Mouse (Mus musculus): ENCODE data around the gene Prss23. TPM values are rescaled to one million over a fixed set of nuclear protein-coding genes. Genes with fewer than 3 reads are reported as not detected.

The Prss23 gene
- polyA plus RNA-seq, 1 experiment from 2014 or later = 67.7 TPM

DNA sequence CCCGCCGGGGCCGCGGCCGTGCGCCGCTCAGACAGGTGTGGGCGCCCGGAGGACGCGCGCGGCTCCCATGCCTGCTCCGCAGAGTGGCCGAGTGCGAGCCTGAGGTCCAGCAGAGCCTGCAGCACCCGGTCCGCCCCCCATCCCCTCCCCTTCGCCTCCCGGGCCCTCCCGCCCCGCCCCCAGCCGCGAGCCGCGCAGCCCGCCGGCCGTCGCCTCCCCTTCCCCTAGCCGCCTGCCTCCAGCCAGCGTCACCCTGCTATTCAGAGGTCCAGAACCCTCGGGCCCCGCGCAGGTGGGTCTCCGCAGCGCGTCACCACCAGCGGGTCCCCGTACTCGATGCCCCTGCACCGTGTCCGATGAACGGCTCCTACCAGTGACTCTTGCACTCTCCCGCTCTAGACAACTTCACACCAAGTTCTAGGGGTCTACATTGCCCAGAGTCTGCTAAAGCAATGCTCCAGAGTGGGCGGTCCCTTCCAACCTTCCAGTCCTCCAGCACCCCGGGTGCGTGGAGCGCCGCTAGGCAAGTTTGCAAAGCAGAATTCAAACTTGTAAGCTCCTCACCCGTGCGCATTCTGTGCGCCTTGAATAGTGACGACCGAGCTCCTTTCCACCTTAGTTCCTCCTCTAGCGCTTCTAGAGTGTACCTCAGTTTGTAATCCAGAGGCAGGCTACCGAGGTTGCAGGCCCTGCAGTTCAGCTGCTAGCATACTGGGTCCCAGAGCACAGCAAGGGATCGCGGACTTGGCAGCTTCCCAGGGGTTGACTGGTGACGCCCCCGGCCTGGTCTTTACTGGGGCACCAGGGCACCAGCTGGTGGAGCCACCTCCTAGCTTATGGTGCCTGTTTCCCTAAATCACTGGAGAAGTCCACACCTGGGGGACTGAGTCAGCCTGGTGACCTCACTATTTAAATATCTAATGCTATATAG, 9.3 kb downstream of the Prss23 start:
- Histone ChIP-seq H3K4me3 (ENCODE audit: low read depth, low read length) (peak overlapping the region; percentile 73), H3K4me2 (replicated peaks; ENCODE audit: low read depth) (peak overlapping the region; percentile 96), H3K9ac (ENCODE audit: low read length) (peak overlapping the region; percentile 79), H3K9me3 (ENCODE audit: control insufficient read depth, low read length) (peaks cover 4% of the 10 kb centered on the region; the same call in 1 of the 2 replicates), H3K4me1 (replicated peaks; ENCODE audit: control insufficient read depth, insufficient read depth) (no peaks in the 10 kb centered on the region), H3K27ac (replicated peaks) (peak overlapping the region; percentile 81), H3K27me3 (ENCODE audit: control insufficient read depth, insufficient read depth, low read length) (no peaks in the 10 kb centered on the region), H3K36me3 (ENCODE audit: control insufficient read depth, insufficient read depth, low read length) (no peaks in the 10 kb centered on the region)
- DNase-seq (ENCODE audit: low spot score) = peak; percentile 86
- WGBS = 1% methylated on average over 49 of the region's 61 CpGs
- no peak for TF ChIP-seq EP300 (optimal IDR thresholded peaks at IDR 0.05)
- TF ChIP-seq CTCF (IDR thresholded peaks at IDR 0.05; ENCODE audit: low read depth) = peak; percentile 67
- peak; percentile 84 for ATAC-seq (ENCODE audit: low FRiP score, low TSS enrichment)

DNA sequence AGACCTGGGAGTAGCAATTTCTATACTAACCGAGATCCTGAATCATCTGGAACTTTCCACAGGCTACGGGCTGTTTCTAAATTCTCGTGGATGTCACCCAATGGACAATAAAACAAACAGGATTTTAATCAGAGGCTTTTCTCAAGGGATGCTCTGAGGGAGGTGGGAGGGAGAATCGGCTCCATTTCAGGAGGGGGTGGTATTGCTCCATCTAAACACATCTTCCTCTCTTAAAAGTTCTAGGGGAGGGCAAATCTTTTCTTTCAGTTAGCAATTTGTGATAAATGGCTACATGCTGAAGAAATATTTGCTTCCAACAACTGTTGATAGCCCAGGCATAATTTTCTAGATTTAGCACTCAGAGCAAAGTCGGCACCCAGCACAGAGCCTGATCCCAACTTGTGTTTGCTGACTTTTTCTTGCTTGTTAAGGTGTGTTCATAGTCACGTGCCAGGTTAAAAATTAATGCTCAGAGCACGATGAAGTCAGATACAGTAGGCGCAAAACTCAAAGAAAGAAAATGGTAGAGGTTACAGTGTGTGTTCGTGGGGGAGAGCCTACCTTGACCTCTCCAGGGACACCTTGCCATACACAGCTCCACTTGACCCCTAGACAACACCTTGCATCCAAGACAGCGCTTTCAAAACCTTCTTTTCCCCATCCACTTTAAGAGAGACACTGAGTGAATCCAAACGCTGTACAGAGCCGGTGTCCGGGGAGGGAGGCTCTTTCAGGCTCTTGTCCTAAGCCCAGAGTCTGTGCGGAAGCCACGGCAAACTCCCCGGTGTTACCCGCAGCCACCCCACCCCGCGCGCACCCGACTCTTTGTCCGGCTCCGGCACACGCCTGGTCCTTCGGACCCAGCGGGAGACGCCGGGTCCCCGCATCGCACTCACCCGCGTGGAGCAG, 10.2 kb downstream of the Prss23 start:
- DNase-seq (ENCODE audit: low spot score) = peak; percentile 51

DNA sequence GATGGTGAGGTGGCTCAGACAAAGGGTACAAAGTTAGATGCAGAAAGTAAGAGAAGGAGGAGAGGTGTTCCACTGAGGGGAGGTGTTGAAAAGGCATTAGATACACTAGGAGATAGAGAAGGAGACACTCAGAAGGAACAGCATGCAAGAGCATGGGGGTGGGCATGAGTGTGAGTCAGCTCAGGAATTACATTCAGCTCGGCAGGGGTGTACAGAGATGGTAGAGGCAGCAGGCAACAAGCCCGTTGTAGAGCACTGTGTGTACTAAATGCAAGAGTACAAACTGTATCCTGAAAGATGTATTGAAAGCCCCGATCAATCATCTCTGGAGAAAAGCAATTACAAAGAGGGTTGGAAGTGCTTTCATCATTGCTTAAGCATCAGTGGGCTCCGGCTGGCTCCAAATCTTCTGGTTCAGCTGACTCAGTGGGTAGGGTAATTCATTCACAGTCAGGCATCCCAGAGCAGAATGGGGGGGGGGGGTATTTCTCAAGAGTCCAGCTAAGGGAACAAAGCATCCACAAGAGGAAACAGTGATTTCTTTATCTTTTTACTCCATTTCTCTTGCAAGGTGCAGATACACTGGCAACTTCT, 15.0 kb downstream of the Prss23 start:
- H3K4me3 ChIP-seq (ENCODE audit: low read depth, low read length) = no peak overlapping the region
- TF ChIP-seq EP300 (optimal IDR thresholded peaks at IDR 0.05) (no peak), CTCF (IDR thresholded peaks at IDR 0.05; ENCODE audit: low read depth) (no peak)
- no peak for DNase-seq (ENCODE audit: low spot score)
- no peaks in the 10 kb centered on the region for H3K9me3 ChIP-seq (ENCODE audit: control insufficient read depth, low read length)
- H3K36me3 ChIP-seq (ENCODE audit: control insufficient read depth, insufficient read depth, low read length) = peaks cover 2% of the 10 kb centered on the region; the same call in 1 of the 2 replicates
- no peak overlapping the region for H3K9ac ChIP-seq (ENCODE audit: low read length)
- no peak overlapping the region for H3K4me2 ChIP-seq (replicated peaks; ENCODE audit: low read depth)
- no peaks in the 10 kb centered on the region for H3K27me3 ChIP-seq (ENCODE audit: control insufficient read depth, insufficient read depth, low read length)
- ATAC-seq (ENCODE audit: low FRiP score, low TSS enrichment) = no peak
- WGBS = 70% methylated on average over 4 of the region's 4 CpGs
- no peak overlapping the region for H3K27ac ChIP-seq (replicated peaks)
- H3K4me1 ChIP-seq (replicated peaks; ENCODE audit: control insufficient read depth, insufficient read depth) = no peaks in the 10 kb centered on the region

More for the DNA sequence above, 10.2 kb downstream of the Prss23 start:
- TF ChIP-seq CTCF (IDR thresholded peaks at IDR 0.05; ENCODE audit: low read depth) = peak; percentile 34; the same call in 1 of the 2 replicates
- TF ChIP-seq EP300 (optimal IDR thresholded peaks at IDR 0.05) = no peak
- peak overlapping the region; percentile 96 for H3K4me2 ChIP-seq (replicated peaks; ENCODE audit: low read depth)
- 4% methylated on average over 32 of the region's 32 CpGs for WGBS
- H3K27me3 ChIP-seq (ENCODE audit: control insufficient read depth, insufficient read depth, low read length) = no peaks in the 10 kb centered on the region
- H3K9ac ChIP-seq (ENCODE audit: low read length) = peak overlapping the region; percentile 79
- peak; percentile 77 for ATAC-seq (ENCODE audit: low FRiP score, low TSS enrichment)
- peaks cover 4% of the 10 kb centered on the region; the same call in 1 of the 2 replicates for H3K9me3 ChIP-seq (ENCODE audit: control insufficient read depth, low read length)
- H3K36me3 ChIP-seq (ENCODE audit: control insufficient read depth, insufficient read depth, low read length) = no peaks in the 10 kb centered on the region
- peak overlapping the region; percentile 73 for H3K4me3 ChIP-seq (ENCODE audit: low read depth, low read length)
- H3K4me1 ChIP-seq (replicated peaks; ENCODE audit: control insufficient read depth, insufficient read depth) = no peaks in the 10 kb centered on the region
- H3K27ac ChIP-seq (replicated peaks) = peak overlapping the region; percentile 81

DNA sequence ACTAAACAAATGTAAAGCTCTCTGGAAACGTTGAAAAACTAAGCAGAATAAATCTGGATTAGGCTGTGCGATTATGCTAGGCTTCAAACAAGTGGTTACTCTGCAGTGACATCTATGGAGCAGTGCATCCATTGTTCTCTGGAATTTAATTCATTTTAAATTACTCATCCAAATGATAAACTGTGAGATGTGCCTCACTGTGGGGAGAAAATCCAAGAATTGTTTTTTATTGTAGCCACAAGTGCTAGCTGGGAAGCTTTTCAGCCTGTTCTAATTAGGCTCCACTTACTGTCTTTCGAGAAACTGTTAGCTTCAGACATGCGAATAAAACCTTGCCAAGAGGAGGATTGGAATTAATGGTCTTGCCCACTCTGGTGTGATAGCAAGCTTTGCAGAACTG, 18.3 kb downstream of the Prss23 start:
- TF ChIP-seq CTCF (IDR thresholded peaks at IDR 0.05; ENCODE audit: low read depth) (no peak), EP300 (optimal IDR thresholded peaks at IDR 0.05) (no peak)
- Histone ChIP-seq H3K4me2 (replicated peaks; ENCODE audit: low read depth) (no peak overlapping the region), H3K9ac (ENCODE audit: low read length) (no peak overlapping the region), H3K36me3 (ENCODE audit: control insufficient read depth, insufficient read depth, low read length) (peaks cover 2% of the 10 kb centered on the region; the same call in 1 of the 2 replicates), H3K27ac (replicated peaks) (no peak overlapping the region), H3K27me3 (ENCODE audit: control insufficient read depth, insufficient read depth, low read length) (no peaks in the 10 kb centered on the region), H3K9me3 (ENCODE audit: control insufficient read depth, low read length) (no peaks in the 10 kb centered on the region), H3K4me3 (ENCODE audit: low read depth, low read length) (no peak overlapping the region), H3K4me1 (replicated peaks; ENCODE audit: control insufficient read depth, insufficient read depth) (no peaks in the 10 kb centered on the region)
- ATAC-seq (ENCODE audit: low FRiP score, low TSS enrichment) (no peak), DNase-seq (ENCODE audit: low spot score) (no peak)
- WGBS = 54% methylated on average over 4 of the region's 4 CpGs

DNA sequence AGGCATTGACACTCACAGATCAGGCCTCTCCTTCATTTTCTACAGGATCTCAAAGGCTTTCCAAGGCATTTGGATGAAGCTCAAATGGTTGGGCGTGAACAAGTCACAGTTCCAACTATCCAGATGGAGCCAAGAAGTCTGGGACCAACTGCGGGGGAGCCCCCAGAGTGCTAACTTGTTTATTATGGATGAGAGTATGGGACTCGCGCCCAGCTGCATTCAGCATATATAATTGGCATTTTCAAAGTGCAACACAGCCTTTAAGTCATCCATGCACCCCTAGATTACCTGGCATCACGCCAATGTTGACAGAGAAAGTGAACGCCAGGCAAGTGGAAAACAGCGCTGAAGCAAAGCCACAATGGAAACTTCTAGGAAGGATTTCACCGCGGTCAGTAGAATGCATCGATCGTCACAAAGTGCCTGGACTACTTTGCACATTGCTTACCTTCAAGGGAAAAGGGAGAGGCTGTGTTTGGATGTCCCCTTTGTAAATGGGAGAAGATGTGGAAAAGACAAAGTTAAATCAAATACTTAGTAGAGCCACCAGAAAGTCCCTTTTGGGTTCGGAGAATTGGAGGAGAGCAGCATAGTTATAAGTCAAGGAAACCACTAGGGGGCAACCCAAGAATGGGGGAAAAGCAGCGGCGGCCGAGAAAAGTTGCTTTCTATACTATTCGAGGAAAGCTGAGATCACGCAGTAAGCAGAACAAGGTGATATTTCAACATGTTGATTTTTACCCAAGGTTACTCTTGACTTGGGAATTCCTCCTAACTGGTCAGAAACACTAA, 27.3 kb downstream of the Prss23 start:
- 14% methylated on average over 17 of the region's 17 CpGs for WGBS

More for the DNA sequence above, 27.3 kb downstream of the Prss23 start:
- Histone ChIP-seq H3K27me3 (ENCODE audit: control insufficient read depth, insufficient read depth, low read length) (no peaks in the 10 kb centered on the region), H3K9me3 (ENCODE audit: control insufficient read depth, low read length) (no peaks in the 10 kb centered on the region), H3K27ac (replicated peaks) (no peak overlapping the region), H3K9ac (ENCODE audit: low read length) (no peak overlapping the region), H3K36me3 (ENCODE audit: control insufficient read depth, insufficient read depth, low read length) (no peaks in the 10 kb centered on the region), H3K4me2 (replicated peaks; ENCODE audit: low read depth) (peak overlapping the region; percentile 44), H3K4me1 (replicated peaks; ENCODE audit: control insufficient read depth, insufficient read depth) (no peaks in the 10 kb centered on the region), H3K4me3 (ENCODE audit: low read depth, low read length) (peak overlapping the region; percentile 18; the same call in 1 of the 2 replicates)
- peak; percentile 88 for TF ChIP-seq CTCF (IDR thresholded peaks at IDR 0.05; ENCODE audit: low read depth)
- no peak for TF ChIP-seq EP300 (optimal IDR thresholded peaks at IDR 0.05)
- DNase-seq (ENCODE audit: low spot score) (peak; percentile 69), ATAC-seq (ENCODE audit: low FRiP score, low TSS enrichment) (peak; percentile 65)

All from stomach, postnatal 0 days (tissue).